Mouse (Mus musculus) kidney, adult 8-10 months (tissue): ENCODE results near the gene Clcn1.

Experiments
- DNase-seq, 2 experiments: peaks; one replicate each; pipeline ENCODE4 v3.0.0; 2022

Clcn1 gene

DNA sequence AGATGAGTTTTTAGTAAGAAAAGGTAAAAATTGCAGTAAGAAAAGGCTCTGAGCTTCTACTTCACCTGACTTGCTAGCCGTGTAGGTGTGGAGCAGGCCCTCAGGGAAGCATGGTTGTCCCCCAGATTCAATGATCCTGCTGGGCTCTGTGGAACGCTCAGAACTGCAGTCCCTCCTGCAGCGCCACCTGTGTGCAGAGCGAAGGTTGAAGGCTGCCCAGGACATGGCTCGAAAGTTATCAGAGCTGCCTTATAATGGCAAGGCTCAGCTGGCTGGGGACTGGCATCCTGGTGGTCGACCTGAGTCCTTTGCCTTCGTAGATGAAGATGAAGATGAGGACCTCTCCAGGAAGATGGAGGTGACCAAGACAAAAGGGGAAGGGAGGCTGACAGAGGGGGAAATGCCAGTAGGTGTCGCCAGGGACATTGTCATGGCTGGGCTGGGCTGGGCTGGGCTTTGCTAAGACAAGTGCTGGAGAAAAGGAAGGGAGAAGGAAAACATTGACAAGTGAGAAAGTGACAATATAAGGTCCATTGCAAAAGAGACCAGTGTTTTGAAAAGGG lies 23.4 kb downstream of the Clcn1 start:
- no peak for DNase-seq

DNA sequence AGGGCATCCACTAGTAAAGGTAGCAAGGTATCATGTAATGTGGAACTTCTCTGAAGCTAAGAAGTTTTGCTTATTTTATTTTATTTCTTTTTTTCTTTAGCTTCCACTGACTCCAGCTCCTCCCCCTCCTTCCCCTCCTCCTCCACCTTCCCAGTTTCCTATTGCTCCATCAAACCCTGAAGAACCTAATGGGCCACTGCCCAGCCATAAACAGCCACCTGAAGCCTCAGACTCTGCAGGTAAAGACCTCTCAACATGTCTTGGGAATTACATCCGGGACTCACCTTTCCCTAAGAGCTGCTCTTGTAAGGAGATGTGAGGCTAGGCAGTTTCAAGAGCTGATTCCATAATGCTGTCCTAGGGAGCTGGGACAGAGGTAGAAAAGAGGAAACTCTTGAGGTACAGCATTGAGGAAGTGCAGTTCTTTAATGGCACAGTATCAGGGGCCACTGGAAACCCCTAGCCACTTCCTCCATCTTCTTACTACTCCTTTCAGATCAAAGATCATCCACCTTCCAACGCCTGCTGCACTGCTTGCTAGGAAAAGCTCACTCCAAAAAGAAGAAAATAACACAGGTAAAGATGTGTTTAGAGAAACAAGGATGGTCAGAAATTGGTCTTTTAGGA lies 24.1 kb downstream of the Clcn1 start:
- DNase-seq = no peak

DNA sequence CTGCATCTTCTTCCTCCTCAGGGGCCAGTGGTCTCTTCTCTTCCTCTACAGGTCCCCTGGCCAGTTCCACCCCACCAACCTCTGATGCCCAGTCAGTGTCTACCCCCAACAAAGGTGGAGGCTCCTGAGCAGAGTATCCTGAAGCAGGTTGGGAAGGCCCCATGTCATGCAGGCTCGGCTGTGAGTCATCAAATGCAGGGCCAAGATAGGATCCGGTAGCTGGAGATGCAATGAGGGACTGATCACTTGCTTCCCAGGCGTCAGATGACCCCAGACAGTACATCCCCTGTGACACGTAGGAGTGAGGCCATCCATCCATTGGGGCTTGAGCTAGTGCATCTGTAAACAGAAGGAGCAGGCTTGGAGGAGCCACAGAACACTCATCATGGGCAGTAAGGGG lies 31.8 kb downstream of the Clcn1 start:
- DNase-seq = no peak

DNA sequence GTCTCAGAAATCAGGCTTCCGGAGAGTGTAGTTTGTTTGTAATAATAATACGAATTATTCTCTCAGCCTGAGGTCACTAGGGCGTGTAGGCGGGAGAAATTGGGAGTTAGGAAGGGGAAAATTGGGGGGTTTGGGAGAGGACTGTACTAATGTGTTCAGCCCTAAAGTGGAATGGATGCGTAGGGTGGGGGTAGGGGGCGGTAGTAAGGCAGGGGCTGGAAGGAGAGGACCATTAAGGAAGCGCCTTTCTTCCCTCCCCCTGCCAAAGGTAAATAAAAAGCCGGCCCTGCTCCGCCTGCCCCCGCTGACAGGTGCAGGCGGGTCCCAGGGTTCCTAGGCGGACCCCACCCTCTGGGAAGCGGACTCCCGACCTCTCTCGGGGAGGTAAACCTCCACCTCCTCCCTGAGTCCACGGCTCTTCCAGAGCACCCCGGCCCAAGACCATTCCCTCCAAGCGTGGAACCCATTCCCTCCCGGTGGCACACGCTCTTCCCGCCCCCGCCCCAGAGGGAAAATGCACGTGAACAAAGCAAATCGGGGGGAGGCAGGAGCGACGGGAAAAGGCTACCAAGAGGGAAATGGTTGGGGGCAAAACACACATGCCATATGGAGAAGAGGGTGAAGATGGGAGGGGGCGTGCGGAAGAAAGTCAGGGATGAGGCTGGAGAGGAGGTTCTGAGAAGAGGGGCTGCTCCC lies 37.0 kb downstream of the Clcn1 start:
- no peak for DNase-seq

DNA sequence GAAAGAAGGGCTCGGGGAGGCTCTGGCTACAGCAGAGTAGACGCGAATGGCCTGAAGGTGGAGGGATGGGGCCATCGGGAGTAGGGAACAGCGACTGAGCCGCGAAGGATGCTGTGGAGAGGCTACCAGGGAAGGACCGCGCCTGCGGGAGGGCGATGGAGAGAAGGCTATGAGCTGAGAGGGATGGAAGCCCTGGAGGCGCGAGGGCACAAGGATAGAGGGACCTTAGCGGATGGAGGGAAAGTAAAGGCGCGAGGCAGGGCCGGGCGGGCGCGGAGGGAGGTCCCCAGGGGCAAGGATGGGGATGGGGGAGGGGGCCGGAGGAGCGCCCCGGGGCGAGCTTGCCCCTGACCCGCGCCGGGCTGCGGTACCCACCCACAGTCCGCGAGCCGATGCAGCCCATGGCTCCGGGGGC lies 37.6 kb downstream of the Clcn1 start:
- no peak for DNase-seq

DNA sequence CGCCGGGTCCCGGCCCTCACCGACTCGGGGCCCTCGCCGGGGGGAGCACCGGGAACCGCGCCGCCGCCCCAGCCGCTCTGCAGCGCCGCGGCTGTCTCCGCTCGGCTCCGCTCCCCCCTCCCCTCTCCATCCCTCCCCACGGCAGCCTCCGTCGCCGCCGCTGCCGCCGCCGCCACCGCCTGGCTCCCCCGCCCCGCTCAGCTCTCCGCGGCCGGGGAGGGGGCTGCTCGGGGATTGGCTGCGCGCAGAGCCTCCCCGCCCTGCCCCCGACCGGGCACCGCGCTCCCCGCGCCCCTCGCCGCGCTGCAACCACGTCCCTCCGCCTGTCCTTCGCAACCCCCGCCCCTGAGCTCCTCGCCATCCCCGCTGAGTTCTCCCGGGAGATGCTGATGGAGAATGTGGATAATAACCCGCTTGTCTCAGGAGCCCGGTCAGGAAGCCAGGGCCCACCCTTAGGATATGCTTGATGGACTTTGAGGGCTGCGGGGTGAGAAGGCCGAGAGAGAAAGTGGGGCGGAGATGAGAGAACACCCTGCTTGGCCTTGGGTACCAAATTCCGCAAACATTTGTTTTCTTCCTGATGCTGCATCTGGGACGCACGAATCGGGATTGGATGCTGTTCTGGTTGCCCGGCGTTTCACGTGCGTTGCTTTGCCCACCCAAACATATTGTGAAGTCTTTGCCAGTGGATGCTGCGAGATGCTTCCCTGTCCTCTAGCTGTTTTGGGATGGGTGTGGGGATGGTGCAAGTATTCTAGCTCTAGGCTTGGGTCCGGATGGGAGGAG lies 38.2 kb downstream of the Clcn1 start, which contains the start of gene Fam131b:
Gene Fam131b, minus strand, starts transcription at position 162 of the 786 bp plus-strand sequence.
- no peak for DNase-seq

DNA sequence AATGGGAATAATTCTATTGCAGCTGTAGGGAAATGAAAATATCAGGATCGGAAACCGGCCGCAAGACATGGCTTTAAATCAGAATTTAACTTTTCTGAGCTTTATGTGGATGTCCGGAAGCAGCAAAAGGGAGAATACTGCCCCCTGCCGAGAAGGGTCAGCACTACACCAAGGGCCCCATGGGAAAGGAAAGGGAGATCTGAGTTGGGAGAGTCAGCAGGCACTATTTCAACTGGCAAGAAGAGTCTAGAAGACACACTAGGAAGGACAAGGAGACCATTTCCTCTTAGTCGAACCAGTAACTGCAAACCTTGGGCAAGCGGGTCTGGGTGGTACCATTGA lies 38.8 kb downstream of the Clcn1 start:
- DNase-seq = peak; percentile 46 to 76

DNA sequence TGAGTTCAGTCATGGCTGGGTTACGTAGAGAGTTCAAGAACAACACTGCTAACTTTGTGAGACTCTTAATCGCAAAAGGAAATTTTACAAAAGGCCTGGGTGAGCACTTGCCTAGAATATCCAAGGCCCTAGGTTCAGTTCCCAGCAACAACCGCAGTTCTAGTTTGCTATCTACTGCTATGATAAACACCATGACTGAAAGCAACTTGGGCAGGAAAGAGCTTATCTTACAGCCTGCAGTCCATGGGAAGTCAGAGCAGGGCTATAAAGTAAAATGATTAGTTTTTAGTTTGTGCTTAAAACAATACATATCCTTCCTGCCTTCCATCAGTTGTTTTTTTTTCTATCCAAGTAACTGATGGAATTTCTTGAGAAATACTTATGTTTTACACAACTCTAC lies 40.0 kb downstream of the Clcn1 start:
- no peak for DNase-seq

DNA sequence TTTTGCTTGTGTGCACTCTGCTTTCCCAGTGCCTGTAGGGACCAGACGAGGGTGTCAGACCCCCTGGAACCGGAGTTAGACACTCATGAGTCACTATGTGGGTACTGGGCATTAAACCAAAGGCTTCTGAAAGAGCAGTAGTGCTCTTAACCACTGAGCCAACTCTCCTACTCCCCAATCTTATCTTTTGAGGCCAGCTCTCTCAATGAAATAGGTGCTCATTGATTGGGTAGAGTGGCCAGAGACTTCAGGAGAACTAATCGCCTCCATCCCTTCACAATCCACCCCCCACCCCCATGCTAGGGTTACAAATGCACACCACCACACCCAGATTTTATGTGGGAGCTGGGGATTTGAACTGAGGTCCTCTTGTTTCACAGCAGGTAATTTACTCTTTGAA lies 42.3 kb downstream of the Clcn1 start:
- no peak for DNase-seq

DNA sequence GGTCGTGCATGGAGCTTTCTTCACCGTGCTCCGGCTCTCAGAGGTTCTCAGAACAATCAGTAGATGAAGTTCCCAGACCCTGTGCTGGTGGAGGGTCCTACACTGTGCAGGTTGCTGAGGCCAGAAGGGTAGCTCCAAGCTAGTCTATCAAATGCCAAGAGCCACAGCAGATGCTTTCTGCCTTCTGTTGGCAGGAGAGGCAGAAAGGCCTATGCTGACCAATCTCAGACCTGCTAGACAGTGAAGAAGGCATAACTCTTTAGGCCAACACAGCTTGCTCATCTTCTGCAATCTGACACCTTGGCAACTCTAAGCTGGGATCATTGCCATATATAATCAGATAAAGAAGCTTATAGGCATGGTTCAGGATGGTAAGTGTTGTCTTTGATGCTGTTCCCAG lies 43.7 kb downstream of the Clcn1 start:
- DNase-seq = no peak

DNA sequence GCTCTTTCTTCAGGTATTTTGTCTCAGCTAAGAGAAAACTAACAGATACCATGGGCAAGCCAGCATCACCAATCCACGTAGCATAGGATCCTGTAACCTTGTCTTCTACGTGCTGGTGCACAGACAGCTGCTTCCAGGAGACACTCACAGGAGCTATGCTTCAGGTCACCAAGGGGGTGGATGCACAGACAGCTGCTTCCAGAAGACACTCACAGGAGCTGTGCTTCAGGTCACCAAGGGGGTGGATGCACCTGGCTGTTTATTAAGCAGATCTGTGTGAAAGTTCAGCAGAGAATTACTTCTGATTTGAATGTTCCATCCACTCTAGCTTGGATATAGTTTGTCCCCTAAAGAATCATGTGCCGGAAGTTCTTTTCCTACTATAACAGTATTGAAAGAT lies 44.5 kb downstream of the Clcn1 start:
- no peak for DNase-seq

DNA sequence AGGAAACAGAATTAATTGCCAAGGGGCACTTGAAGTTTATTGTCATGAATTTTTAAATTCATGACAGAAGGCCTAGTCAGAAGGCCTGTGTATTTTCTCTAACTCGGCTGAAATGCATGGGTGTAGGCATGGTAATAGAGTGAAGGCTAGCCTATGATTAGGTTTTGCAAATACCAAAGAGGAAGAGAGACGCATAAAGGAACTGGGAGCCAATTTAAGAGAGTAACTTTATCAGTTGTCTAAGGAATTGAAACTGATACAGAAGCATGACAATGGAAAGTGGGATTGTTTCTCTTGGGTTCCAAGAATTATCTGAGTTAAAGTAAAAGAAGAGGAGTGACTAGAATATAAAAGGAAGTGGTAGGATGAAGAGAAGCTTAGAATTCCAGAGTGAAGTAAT lies 52.7 kb downstream of the Clcn1 start:
- DNase-seq = no peak

DNA sequence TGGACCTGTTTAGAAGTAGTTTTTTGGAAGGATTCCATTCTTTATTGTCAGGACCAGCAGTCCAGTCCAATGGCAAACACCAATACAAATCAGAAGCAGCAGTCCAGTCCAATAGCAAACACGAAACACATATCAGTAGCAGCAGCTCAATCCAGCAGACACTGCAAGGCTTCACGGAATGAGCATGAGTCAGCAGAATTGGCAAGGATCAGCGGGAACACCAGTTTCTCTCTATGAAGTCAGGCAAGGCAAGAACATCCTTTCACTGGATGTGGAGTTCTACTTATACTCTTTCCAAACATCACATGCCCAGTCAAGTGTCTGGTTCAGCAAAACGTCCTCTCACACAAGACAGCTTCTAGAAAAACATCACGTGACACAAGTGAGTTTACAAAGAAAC lies 53.5 kb downstream of the Clcn1 start:
- no peak for DNase-seq

DNA sequence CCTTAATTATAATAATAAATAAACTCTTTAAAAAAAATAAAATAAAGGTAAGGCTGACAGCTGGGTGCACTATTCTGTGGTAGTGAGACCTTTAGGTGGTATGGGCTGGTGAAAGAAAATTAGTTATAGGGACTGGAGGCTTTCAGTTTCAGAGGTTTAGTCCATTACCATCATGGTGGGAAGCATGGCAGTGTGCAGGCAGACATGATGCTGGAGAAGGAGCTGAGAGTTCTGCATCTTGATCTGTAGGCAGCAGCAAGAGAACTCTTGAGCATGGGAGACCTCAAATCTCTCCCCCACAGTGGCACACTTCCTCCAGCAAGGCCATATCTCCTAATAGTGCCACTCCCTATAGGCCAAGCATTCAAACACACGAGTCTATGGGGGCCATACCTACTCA lies 55.7 kb downstream of the Clcn1 start:
- no peak for DNase-seq

DNA sequence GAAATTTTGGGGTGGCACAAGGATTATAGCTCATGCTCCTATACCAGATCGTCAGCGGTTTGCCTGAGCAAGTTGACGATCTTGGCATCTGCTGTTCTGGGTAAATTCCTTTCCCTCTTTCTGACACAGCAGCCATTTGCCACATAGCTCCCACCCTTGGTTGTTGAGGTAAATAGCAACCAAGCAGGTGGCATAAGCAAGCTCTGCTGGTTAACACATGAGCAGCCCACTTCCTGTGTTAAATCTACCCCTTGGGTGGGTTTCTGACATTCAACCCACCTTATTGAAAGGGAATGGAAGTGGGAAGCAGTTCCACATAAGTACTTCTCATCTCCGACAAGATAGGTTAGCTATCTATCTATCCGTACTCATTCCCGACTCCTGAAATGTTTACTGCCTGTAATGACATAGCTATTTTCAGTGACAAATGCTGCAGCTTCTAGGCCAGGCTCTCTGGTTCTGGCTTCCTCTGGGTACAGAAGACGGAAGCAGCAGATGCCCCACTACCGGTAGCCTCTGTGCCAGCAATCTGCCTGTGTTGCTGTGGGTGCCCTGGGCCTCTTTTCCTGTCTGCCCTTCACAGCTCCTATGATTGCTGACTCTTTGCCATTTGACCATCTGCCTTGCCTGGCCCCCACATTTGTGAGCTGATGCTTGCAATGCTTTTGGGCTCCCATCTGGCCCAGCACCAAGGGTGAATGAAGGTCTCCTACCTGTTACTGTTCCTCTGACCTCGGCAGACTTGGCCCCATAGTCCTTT lies 57.1 kb downstream of the Clcn1 start:
- DNase-seq = no peak

DNA sequence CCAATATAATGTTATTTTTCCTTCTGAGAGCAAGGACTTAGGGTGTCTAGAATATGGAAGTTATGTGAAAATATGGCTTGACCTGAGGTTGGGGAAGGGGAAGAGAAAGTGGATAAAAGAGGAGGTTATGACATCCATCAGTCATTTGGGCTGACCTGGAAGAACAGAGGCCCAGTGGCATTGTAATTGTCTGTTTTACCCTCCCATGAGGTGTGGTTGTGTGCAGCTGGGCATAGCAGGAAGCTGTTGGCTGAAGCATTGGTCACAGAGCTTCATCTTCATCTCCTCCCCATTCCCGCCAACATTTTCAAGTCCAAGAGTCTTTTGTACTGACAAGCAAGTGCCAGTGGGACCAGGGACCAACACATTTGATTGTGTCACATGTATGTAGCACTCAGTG lies 57.8 kb downstream of the Clcn1 start:
- DNase-seq = no peak

DNA sequence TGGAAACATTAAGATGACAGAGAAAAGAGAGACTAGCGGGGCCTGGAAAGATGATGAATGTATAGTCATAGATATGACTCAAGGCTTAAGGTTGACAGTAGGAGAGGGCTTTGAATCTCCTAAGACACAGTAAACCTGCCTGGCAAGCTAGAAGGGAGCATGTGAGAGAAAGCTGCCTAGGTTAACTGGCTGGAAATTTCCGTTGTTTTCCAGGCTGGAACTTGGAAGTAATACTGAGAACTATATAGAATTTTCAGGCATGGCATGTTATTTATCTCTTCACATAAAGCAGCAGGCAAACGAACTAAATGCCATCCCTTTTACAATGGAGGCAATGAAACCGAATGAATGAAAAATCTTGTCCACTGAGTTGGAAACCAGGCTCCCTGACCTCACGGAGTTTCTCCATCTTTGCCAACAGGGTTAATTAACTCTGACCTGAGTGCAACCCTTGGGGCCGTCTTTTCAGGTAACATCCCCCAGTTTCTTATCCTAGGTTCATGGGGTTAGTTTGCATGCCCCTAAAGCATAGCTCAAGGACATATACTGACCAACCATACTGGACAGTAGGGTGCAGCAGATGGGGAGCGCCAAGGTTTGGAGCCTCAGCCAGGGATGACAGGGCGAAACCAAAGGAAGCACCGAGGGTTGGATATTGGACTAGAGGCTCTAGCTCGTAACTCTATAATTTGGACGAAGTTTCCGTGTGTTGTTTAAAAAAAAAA lies 62.0 kb downstream of the Clcn1 start:
- no peak for DNase-seq

DNA sequence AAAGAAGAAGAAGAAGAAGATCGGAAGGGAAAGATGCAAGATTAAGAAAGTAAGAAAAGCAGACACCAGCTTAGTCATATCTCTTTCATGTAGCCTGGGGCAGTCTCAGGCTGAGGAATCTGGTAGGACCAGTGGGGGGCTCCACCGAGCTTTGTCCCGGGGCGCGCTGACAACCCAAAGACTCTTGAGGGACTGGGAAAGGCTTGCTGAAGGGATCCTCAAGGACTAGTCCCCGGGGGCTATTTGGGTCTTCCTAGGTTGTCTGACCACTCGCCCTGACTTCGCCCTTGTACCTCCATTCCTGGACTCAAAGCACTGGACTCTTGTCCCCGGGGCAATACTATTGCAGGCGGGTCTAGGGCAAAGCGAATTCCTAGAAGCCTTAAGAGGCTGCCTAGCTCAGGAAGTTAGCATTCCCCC lies 62.5 kb downstream of the Clcn1 start:
- DNase-seq = peak in 1 of 2 experiments; percentile 80

DNA sequence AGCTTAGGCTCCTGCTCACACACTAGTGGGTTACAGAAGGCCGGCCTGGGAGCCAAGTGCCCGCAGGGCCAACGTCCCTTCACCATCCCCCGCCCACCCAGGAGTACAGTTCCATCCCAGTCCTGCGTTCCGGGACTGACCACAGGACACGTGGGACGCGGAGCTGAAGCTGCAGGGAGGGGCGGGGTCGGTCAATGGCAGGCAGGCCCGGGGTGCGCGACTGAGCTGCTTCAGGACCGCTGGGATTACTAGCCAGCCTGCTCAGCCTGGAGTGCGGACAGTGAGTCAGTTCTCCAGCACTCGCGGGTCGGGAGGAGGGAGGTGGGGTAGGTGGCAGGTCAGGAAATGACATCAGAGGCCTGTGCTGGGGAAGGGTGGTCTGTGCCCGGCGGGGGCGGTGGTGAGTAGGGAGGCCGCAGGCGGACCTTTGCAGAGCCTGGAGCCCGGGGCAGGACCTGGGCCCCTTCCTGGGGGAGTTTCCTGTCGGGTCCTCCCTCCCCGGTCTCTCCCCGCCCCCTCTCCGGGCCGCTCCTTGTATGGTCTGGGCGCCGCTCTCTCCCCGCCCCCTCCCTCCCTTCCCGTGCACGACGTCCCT lies 63.0 kb downstream of the Clcn1 start, which contains the start of gene Zyx:
Gene Zyx, plus strand, starts transcription at position 205 of the 595 bp plus-strand sequence.
- peak; percentile 90 to 93 for DNase-seq

DNA sequence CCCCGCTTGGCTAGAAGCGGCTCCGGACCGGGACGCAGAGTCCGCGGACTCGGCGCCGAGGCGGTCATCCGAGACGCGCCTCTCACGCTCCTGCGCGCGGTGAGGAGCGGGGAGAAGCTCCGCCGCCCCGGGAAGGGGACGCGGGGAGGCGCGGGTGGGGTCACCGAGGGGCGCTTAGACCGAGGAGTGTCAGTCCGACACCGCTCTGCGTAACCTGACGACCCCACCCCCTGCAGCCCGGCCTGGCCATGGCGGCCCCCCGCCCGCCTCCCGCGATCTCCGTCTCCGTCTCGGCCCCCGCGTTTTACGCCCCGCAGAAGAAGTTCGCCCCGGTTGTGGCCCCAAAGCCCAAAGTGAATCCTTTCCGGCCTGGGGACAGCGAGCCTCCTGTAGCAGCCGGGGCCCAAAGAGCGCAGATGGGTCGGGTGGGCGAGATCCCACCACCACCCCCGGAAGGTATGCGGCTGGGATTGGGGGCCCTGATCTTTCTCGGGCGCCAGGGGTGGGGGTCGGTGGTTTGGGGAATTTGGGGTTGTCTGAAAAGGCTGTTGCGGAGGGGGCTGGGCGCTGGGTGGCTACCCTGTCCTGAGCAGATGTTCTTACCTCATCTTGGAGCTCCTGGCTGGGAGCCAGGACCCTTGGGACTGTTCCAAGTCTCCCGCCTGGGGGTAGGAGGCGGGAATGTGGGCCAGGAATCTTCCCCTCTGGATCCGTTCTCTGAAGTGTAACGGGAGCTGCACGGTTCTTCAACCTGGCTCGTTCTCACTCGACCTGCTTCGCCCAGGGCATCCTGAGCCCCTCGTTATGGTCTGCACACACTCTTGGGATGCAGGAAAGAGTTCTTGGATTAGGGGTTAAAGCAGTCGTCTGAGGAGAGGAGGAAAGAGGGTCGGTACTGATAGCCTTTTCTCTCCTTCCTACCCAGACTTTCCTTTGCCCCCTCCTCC lies 63.8 kb downstream of the Clcn1 start:
- peak; percentile 91 to 95 for DNase-seq
